Mouse (Mus musculus) lung, adult 2 months (tissue): ENCODE measurements at regions not wholly inside any gene's neighbourhood (a gene's known extent, or its start where the extent isn't known, plus 50 kb on each side); places are given as distances from the start of the nearest gene placed in this dataset.

ENCODE experiments used
- CTCF ChIP-seq: fragments of 200-500 bp; IDR thresholded peaks from 2 replicates; pipeline ENCODE4 v1.5.1; 2011; ENCODE audit warnings: mild to moderate bottlenecking, low read length, control low read depth; ENCODE audit not compliant: insufficient read depth
- POLR2A ChIP-seq: fragments of 200-500 bp; IDR thresholded peaks from 2 replicates; pipeline ENCODE4 v1.6.1; 2011; ENCODE audit warnings: low read depth, mild to moderate bottlenecking, control low read depth, low read length, borderline replicate concordance; ENCODE audit errors: extremely low read depth

DNA sequence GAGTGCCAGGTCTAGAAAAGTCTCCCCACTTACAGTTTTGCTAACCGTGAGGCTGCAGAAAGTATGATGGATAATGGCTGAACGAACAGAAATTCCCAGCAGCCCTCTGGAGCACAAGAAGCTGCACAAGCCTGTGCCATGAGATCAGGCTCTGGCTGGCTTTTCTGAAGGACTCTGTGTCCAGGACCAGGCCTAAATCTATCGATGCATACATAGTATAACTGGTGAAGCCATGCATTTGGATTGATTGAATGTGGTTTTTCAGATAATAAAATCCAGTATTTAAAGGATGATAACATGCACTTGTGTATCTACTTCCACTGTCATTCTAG lies 356.1 kb downstream of the Eipr1 start:
- no peak for TF ChIP-seq CTCF
- no peak for TF ChIP-seq POLR2A
